Mouse (Mus musculus): ENCODE measurements around the gene Igf2r. TPM values are rescaled to one million over a fixed set of nuclear protein-coding genes. Genes with fewer than 3 reads are reported as not detected.
A peak's percentile ranks its signal among the peaks of the same experiment; 100 is the strongest.

The Igf2r gene
- total RNA-seq, 2 experiments from 2014 or later = 27.9 to 30.3 TPM

DNA sequence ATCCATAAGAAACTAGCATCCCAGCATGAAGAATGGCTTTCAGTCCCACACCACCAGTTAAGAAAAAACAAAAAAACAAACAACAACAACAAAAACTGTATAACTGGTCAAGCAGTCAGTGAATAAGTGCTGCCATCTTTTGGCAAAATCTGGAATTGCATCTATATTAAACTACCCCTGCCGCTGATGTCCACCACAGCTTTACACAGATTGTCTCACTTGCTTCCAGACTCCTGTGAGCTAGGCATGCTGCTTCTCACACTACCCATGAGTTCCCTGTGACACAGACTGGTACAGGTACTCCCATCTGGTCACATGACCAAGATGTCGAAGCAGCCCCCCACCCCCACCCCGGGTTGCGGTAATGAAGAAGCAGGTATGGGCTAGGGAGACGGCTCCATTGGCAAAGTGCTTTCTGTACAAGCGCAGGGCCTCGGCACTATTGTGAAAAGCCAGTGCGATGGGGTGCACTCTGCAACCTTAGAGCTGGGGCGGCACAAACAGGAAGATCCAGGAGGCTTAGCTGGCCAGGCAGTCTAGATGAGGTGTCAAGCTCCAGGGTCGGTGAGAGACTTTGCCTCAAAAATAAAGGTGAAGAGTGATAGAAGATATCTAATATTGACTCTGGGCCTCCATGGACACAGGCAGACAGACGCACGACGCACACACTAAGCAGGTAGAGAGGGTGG lies 108.7 kb downstream of the Igf2r start:
- DNase-seq (ENCODE audit: low spot score in 2 of 2) = peak; percentile 26 to 59
- TF ChIP-seq CTCF (conservative IDR thresholded peaks at IDR 0.05) = peak; percentile 92
- no peak overlapping the region for H3K4me3 ChIP-seq
- H3K27ac ChIP-seq = no peak overlapping the region

DNA sequence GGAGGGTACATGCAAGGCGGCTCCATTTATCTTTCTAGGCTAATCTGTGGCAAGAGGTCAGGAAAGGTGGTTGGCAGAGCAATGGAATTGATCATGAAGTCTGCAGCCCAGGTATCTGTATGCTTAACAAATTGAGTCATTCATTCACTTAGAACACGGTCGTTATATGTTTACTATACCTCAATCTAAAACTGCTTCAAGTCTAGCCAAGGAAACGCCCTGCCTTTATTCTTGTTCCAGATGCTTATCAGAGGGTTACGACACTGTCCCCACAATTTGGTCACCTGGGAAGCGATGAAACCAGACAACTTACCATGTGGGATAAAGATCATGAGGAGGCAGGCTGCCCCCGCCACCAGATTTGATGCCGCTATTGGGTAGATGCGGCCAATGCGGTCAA lies 110.2 kb downstream of the Igf2r start:
- DNase-seq (ENCODE audit: low spot score in 2 of 2) = no peak
- Histone ChIP-seq H3K27ac (no peak overlapping the region), H3K4me3 (no peak overlapping the region)
- TF ChIP-seq CTCF (conservative IDR thresholded peaks at IDR 0.05) = no peak

DNA sequence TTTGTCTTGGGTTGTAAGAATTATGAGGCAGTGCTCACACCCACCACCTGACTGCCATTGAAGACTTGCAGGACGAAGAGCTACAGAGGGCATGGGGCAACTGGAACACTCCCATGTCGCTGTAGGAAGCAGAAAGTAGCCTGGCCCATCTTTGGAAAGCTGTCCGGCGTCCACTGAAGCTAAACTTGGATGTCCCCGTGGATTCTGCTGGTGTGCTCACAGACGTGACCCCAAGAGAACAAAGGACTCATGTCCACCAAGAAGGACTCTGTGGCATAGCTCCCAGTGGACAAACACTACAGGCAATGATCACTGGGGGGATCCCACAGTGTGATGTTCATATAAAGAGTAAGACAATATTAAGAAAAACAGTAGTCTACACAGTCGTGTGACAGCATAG lies 110.7 kb downstream of the Igf2r start:
- no peak overlapping the region for H3K27ac ChIP-seq
- no peak for DNase-seq (ENCODE audit: low spot score in 2 of 2)
- no peak overlapping the region for H3K4me3 ChIP-seq
- TF ChIP-seq CTCF (conservative IDR thresholded peaks at IDR 0.05) = no peak

DNA sequence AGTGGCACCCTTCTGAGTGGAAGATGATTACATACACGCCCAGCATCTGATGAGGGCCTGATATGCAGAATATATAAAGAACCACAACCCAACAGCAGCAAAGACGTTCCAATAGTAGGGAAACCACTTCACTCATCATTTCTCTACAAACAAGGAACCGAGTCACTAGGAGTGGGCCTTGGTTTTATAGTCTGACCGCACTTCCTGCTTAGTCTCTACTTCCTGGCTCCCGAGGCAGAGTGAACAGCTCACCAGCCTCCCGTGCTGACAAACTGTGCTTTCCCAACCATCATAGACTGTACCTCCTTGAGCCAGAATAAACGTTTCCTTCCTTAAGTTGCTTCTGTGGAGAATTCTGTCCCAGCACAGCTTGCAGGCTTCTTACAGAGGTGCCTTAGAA lies 113.6 kb downstream of the Igf2r start:
- H3K27ac ChIP-seq = no peak overlapping the region
- DNase-seq (ENCODE audit: low spot score in 2 of 2) = no peak
- no peak for TF ChIP-seq CTCF (conservative IDR thresholded peaks at IDR 0.05)
- H3K4me3 ChIP-seq = no peak overlapping the region

DNA sequence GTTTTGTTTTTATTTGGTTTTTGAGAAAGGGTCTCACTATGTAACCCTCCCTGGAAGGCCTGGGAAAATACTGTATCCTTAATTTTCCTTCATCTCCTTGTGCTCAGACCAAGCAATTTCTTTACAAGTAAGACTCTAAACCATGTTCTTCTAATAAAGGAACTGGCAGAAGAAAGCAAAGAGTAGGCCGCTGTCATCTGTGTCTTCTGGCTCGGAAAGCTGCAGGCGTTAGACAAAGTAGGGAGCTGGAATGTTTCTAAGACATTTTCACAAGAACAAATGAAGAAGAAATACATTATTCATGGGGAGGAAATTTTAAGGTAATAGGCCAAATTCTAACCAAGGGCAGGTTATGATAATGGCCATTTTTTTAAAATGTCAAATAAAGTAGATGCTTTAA lies 115.4 kb downstream of the Igf2r start:
- TF ChIP-seq CTCF (conservative IDR thresholded peaks at IDR 0.05) = no peak
- peak; percentile 25 to 67 for DNase-seq (ENCODE audit: low spot score in 2 of 2)
- Histone ChIP-seq H3K27ac (peak overlapping the region; percentile 51; the same call in 1 of the 2 replicates), H3K4me3 (no peak overlapping the region)

DNA sequence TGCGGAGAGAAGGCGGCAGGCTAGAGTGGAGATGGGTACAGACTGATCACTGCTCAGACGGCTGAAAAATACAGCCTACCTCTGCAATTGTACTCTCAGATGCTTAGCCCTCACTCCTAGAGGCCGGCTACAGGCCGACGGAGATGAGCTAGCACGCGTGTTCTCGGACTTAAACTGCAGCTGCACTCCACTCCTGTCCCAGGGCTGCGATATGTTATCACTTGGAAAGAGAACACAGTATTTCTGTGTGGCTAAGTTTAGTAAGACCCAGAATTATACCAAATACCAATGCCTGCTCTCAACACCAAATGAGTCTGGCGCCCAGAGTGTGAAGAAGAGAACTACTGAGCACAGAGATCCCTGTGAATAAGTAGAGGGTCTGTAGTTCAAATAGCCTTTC lies 116.9 kb downstream of the Igf2r start:
- no peak for TF ChIP-seq CTCF (conservative IDR thresholded peaks at IDR 0.05)
- H3K27ac ChIP-seq = no peak overlapping the region
- no peak for DNase-seq (ENCODE audit: low spot score in 2 of 2)
- H3K4me3 ChIP-seq = no peak overlapping the region

DNA sequence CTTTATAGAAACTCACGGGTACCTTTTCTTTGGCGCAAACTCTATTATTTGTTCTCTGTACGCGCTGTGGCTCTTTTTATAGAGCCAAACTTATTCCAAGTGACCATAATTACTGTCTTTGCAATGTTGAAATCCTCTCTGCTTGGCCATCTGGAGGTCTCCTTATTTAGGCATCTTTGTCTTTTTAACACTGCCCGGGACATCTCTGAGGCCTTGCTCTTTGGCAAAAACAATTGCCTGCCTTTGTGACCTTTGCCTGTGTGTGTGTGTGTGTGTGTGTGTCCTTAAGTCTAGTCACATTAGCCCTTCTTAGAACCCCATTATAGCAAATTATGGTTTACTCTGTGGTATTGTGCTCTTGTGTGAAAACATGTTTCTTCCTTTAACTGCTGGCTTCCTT lies 124.0 kb downstream of the Igf2r start:
- no peak for TF ChIP-seq CTCF (conservative IDR thresholded peaks at IDR 0.05)
- H3K27ac ChIP-seq = no peak overlapping the region
- H3K4me3 ChIP-seq = no peak overlapping the region
- no peak for DNase-seq (ENCODE audit: low spot score in 2 of 2)

DNA sequence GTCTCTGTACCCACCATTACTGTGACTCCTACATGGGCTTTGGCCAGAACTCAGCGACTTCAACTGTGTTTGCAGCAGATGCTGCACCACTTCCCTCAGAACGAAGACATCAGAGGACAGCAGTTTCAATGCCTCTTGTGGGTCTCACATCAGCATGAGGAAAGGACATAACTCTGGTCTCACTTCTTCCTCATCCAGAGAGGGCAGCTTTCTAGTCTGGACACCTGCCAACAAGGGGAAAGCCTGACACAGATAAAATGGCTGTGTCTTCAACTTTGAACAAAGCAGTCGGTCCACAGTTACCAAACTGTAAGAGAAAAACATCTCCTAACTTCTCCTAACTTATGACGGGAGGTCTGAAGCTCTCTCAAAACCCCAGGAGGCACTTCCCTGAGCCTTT lies 128.4 kb downstream of the Igf2r start:
- Histone ChIP-seq H3K27ac (no peak overlapping the region), H3K4me3 (no peak overlapping the region)
- DNase-seq (ENCODE audit: low spot score in 2 of 2) = no peak
- TF ChIP-seq CTCF (conservative IDR thresholded peaks at IDR 0.05) = no peak

DNA sequence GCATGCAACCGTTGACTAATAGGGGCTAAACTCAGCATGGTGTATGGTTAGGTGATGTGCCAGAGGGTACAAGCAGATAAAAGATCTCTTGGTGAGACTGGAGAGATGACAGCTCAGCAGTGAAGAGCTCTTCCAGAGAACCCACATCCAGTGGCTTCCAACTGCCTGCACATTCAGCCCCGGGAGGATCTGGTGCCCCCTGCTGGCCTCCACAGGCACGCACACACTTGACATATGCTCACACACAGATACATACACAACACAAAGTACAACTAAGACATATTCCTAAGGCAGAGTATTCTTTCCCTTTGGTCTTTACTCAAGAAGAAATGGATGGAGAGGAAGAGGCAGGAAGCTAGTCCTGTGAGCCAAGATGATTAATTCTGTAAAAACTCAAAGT lies 129.9 kb downstream of the Igf2r start:
- H3K27ac ChIP-seq = no peak overlapping the region
- DNase-seq (ENCODE audit: low spot score in 2 of 2) = no peak
- TF ChIP-seq CTCF (conservative IDR thresholded peaks at IDR 0.05) = peak; percentile 33
- no peak overlapping the region for H3K4me3 ChIP-seq

DNA sequence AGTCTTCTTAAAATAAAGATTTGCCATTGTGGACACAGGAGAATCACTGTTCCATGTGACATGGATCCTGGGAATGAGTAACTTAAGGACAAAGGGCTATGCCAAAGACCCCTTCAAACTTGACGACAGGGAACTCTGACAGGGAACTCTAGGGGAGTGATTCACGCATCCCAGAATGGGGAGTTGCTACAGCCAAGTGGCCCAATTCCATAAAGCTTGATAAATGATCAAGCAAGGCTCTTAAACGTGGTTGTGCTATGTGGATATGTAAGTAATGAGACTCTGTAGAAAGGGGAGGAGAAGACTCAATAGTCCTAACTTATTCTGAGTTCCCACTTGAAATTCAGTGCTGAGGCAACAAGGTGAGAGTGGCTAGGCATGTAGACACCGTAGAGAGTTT lies 134.7 kb downstream of the Igf2r start:
- no peak for DNase-seq (ENCODE audit: low spot score in 2 of 2)
- Histone ChIP-seq H3K4me3 (no peak overlapping the region), H3K27ac (no peak overlapping the region)
- no peak for TF ChIP-seq CTCF (conservative IDR thresholded peaks at IDR 0.05)

Other genes starting within 250 kb of the Igf2r start
- gene Slc22a2, start 185.5 kb downstream of the Igf2r start, total RNA-seq (2021) = under 1 TPM; 0.42 to 0.77 TPM
- gene Slc22a1, start 93.8 kb downstream of the Igf2r start, total RNA-seq (2021) = not detected
- 10 to 100 TPM; 56.2 to 56.3 TPM for gene Mas1, start 98.5 kb upstream of the Igf2r start, total RNA-seq (2021)
- under 1 TPM in 1 of 2 experiments, not detected in 1; 0.25 TPM for gene Mrgprh, start 106.4 kb upstream of the Igf2r start, total RNA-seq (2021)
- 1 to 10 TPM; 3.9 to 6.2 TPM for gene Pnldc1, start 140.6 kb upstream of the Igf2r start, total RNA-seq (2021)
- gene Tcp1, start 146.0 kb upstream of the Igf2r start, total RNA-seq (2021) = 100 to 1,000 TPM; 201 to 208 TPM
- gene Mrpl18, start 146.7 kb upstream of the Igf2r start, total RNA-seq (2021) = 10 to 100 TPM; 60.9 to 68.9 TPM
- gene Acat3, start 170.9 kb upstream of the Igf2r start, total RNA-seq (2021) = 1 to 10 TPM; 4.1 to 6.6 TPM
- gene Acat2, start 191.1 kb upstream of the Igf2r start, total RNA-seq (2021) = 10 to 100 TPM; 44.2 to 44.4 TPM
- gene Wtap, start 224.5 kb upstream of the Igf2r start, total RNA-seq (2021) = 10 to 100 TPM; 52.3 to 59.6 TPM
- gene Sod2, start 237.2 kb upstream of the Igf2r start, total RNA-seq (2021) = 100 to 1,000 TPM; 237 to 252 TPM